Mouse (Mus musculus) left cerebral cortex, adult 2 months (tissue): ENCODE data around the gene Rbm47. TPM values are rescaled to one million over a fixed set of nuclear protein-coding genes. Genes with fewer than 3 reads are reported as not detected.

Experiments used
- DNase-seq, 2 experiments: peaks; one replicate each; pipeline ENCODE4 v3.0.0; 2021 to 2022; ENCODE audit warnings: low spot score in 2 of 2, mixed read lengths in 1 of 2; ENCODE audit errors: extremely low spot score in 1 of 2
- H3K27ac ChIP-seq: fragments of 200-600 bp; 2 replicates; pipeline ENCODE4 v1.8.1; 2022
- H3K4me3 ChIP-seq: fragments of 200-600 bp; 2 replicates; pipeline ENCODE4 v1.8.1; 2022
- CTCF ChIP-seq: fragments of 200-600 bp; IDR thresholded peaks from 2 replicates; pipeline ENCODE4 v1.8.1; 2022; ENCODE audit warnings: antibody characterized with exemption, mild to moderate bottlenecking, moderate library complexity
- intact Hi-C: fragments of 180-260 bp; cut with DNase I; formaldehyde crosslinking; loops from one replicate; pipeline ENCODE4 v1.15.1; 2025
- long read RNA-seq, 2 experiments: library from polyadenylated mRNA; stranded (forward); transcript quantifications; one replicate each; pipeline ENCODE4 v2.0.0; 2021; ENCODE audit warnings: borderline mapping rate in 2 of 2
- total RNA-seq, 2 experiments: library from RNA; stranded (reverse); gene quantifications; 2 replicates each; pipeline ENCODE4 v1.2.3; 2021

Gene Rbm47
- 1 to 10 TPM; 1.2 to 1.5 TPM for total RNA-seq
- long read RNA-seq, experiment 1: 0 reads
- long read RNA-seq, experiment 2, full-length matches to known transcripts: 1 of 1 reads
- long read RNA-seq, experiment 2, partial matches to known transcripts: 0 of 1 reads
- long read RNA-seq, experiment 2, other reads (novel, unspliced or antisense): 0 of 1 reads

- Histone ChIP-seq H3K4me3 (no peak within 1 kb of the TSS), H3K27ac (no peak within 1 kb of the TSS)
- no peak for DNase-seq
- no peak for TF ChIP-seq CTCF
- intact Hi-C loops: no loop called here
Measured at GRCm38 (mm10) chr5:66173018-66173417, at the start of gene Rbm47. TSS of gene Rbm47 (minus strand) at chr5:66173118.

GRCm38 (mm10) chr5:66220620-66221019, 47.7 kb upstream of the Rbm47 start:
- no peak for DNase-seq
- no peak for TF ChIP-seq CTCF
- H3K27ac ChIP-seq: no peak overlapping the region
- no peak overlapping the region for H3K4me3 ChIP-seq
- intact Hi-C loops: no loop called here

- no peak overlapping the region for H3K27ac ChIP-seq
- intact Hi-C loops: no loop called here
- DNase-seq: no peak
- no peak for TF ChIP-seq CTCF
- no peak overlapping the region for H3K4me3 ChIP-seq
Measured at GRCm38 (mm10) chr5:66219692-66220091, 46.8 kb upstream of the Rbm47 start.

- TF ChIP-seq CTCF: no peak
- no peak overlapping the region for H3K4me3 ChIP-seq
- no peak overlapping the region for H3K27ac ChIP-seq
- no peak for DNase-seq
- intact Hi-C loops: no loop called here
Measured at GRCm38 (mm10) chr5:66215569-66216277, 42.8 kb upstream of the Rbm47 start.

GRCm38 (mm10) chr5:66214395-66214935, 41.5 kb upstream of the Rbm47 start:
- TF ChIP-seq CTCF: no peak
- no peak for DNase-seq
- H3K27ac ChIP-seq: no peak overlapping the region
- no peak overlapping the region for H3K4me3 ChIP-seq
- intact Hi-C loops: no loop called here

GRCm38 (mm10) chr5:66209532-66210176, 36.7 kb upstream of the Rbm47 start:
- no peak; the same call in 1 of the 2 replicates for TF ChIP-seq CTCF
- H3K27ac ChIP-seq: no peak overlapping the region
- H3K4me3 ChIP-seq: no peak overlapping the region
- intact Hi-C loops: no loop called here
- no peak for DNase-seq

- intact Hi-C loops: no loop called here
Measured at GRCm38 (mm10) chr5:66204966-66205365, 32.0 kb upstream of the Rbm47 start.

GRCm38 (mm10) chr5:66203424-66203823, 30.5 kb upstream of the Rbm47 start:
- H3K27ac ChIP-seq: no peak overlapping the region
- intact Hi-C loops: no loop called here
- H3K4me3 ChIP-seq: no peak overlapping the region
- TF ChIP-seq CTCF: no peak
- DNase-seq: no peak

More at GRCm38 (mm10) chr5:66204966-66205365, 32.0 kb upstream of the Rbm47 start:
- H3K27ac ChIP-seq: no peak overlapping the region
- no peak for TF ChIP-seq CTCF
- no peak for DNase-seq
- H3K4me3 ChIP-seq: no peak overlapping the region

- no peak overlapping the region for H3K27ac ChIP-seq
- no peak for DNase-seq
- H3K4me3 ChIP-seq: no peak overlapping the region
- intact Hi-C loops: no loop called here
- TF ChIP-seq CTCF: no peak
Measured at GRCm38 (mm10) chr5:66200044-66200443, 27.1 kb upstream of the Rbm47 start.

GRCm38 (mm10) chr5:66195323-66195722, 22.4 kb upstream of the Rbm47 start:
- H3K27ac ChIP-seq: no peak overlapping the region
- intact Hi-C loops: no loop called here
- no peak for DNase-seq
- no peak overlapping the region for H3K4me3 ChIP-seq
- no peak for TF ChIP-seq CTCF

GRCm38 (mm10) chr5:66193218-66193846, 20.4 kb upstream of the Rbm47 start:
- intact Hi-C loops: no loop called here
- no peak overlapping the region for H3K27ac ChIP-seq
- no peak for DNase-seq
- H3K4me3 ChIP-seq: no peak overlapping the region
- TF ChIP-seq CTCF: no peak

GRCm38 (mm10) chr5:66191185-66191503, 18.2 kb upstream of the Rbm47 start:
- Histone ChIP-seq H3K4me3 (no peak overlapping the region), H3K27ac (no peak overlapping the region)
- DNase-seq: no peak
- intact Hi-C loops: no loop called here
- TF ChIP-seq CTCF: no peak
